In the genomic region with DNA sequence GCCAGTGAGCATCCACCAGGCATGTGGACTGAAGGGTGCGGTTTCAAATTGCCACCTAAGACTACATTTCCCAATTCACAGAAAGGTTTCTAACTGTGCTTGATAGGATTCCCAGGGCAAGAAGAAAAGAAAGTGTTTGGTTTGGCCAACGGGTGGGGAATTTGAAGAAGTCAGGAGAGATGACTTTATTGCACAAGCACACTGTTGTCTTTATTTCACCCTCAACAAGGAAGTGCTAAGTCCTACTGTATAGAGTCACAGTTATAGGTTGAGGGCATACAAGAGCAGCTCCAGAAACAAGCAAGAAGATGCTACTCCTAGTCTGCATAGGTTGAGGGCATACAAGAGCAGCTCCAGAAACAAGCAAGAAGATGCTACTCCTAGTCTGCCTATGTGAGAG, we compare ENCODE assay signal across 28 mouse cellular contexts.
"Had no signal": no experiment of that assay in that cellular context is flagged by ENCODE, and none has a peak within 500 bp of the region (broad histone marks: within the 10 kb centered on the region; RNA-seq: fewer than 3 reads in every experiment).

No protein-coding gene starts in this region.

- DNase-seq: gastrocnemius, adult 2 months; gastrocnemius, postnatal 10 days; gastrocnemius, postnatal 25 days; heart, adult 11 months; heart, adult 2 months; heart, postnatal 14 days; heart, postnatal 36 days; kidney, adult 11 months; kidney, adult 2 months; kidney, adult 9 months; kidney, postnatal 14 days; kidney, postnatal 36 days; layer of hippocampus, adult 9-11 months; layer of hippocampus, postnatal 36 days; left cerebral cortex, postnatal 4 days had no signal

- H3K4me1 ChIP-seq: intestine, embryonic 15.5 days; liver, embryonic 12.5 days had no signal

- H3K9ac ChIP-seq: heart, embryonic 13.5 days; heart, embryonic 15.5 days; hindbrain, embryonic 12.5 days; hindbrain, embryonic 14.5 days; intestine, embryonic 15.5 days; kidney, embryonic 15.5 days; limb, embryonic 13.5 days; limb, embryonic 15.5 days; liver, embryonic 12.5 days had no signal

- ATAC-seq: hindbrain, embryonic 16.5 days; inflammation-experienced regulatory T-cells, adult 6 months; intestine, embryonic 15.5 days; liver, embryonic 12.5 days had no signal

- H3K4me2 ChIP-seq: heart, embryonic 11.5 days; heart, embryonic 13.5 days; heart, embryonic 15.5 days; hindbrain, embryonic 12.5 days; hindbrain, embryonic 14.5 days; intestine, embryonic 15.5 days; kidney, embryonic 15.5 days; limb, embryonic 13.5 days; limb, embryonic 15.5 days; liver, embryonic 12.5 days had no signal

- H3K27ac ChIP-seq: gastrocnemius, adult 2 months; heart, adult 2 months; heart, embryonic 13.5 days; heart, embryonic 15.5 days; hindbrain, embryonic 12.5 days; hindbrain, embryonic 14.5 days; intestine, embryonic 15.5 days; kidney, embryonic 15.5 days; kidney, postnatal 0 days; limb, embryonic 13.5 days; limb, embryonic 15.5 days; liver, embryonic 12.5 days had no signal

- H3K27me3 ChIP-seq: heart, embryonic 13.5 days; heart, embryonic 15.5 days; hindbrain, embryonic 12.5 days; intestine, embryonic 15.5 days; kidney, embryonic 15.5 days; limb, embryonic 15.5 days; liver, embryonic 12.5 days had no signal

- H3K4me3 ChIP-seq: gastrocnemius, adult 2 months; heart, adult 2 months; heart, embryonic 13.5 days; heart, embryonic 15.5 days; hindbrain, embryonic 12.5 days; intestine, embryonic 15.5 days; kidney, embryonic 15.5 days; limb, embryonic 13.5 days; limb, embryonic 15.5 days; liver, embryonic 12.5 days had no signal

- H3K36me3 ChIP-seq: heart, embryonic 15.5 days; intestine, embryonic 15.5 days; liver, embryonic 12.5 days had no signal

- H3K9me3 ChIP-seq: heart, embryonic 13.5 days; heart, embryonic 15.5 days; hindbrain, embryonic 12.5 days; intestine, embryonic 15.5 days; kidney, embryonic 15.5 days; limb, embryonic 13.5 days; limb, embryonic 15.5 days; liver, embryonic 12.5 days had no signal
